ENCODE assay signal across 23 mouse cellular contexts in the genomic region with DNA sequence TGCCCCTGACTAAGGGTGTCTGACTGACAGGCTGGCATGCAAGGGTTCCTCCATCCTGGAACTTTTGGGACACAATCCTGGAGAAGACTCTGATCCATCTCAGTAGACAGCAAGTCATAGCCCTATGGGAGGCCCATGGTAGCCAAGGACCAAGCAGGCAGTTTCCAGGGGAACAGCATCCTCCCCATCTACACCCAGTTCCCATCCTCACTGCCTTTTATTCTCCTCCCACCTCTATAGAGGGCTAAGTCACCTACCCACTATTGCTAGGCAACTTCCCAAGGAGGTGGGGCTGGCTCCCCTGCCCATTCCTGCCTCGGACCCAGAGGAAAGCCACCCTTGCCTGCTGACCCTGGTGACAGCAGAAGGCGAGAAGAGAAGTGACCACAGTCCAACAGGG. TPM values are rescaled to one million over a fixed set of nuclear protein-coding genes. Genes with fewer than 3 reads are reported as not detected.
DNase-seq lines count a peak whose midpoint lies in the region; ATAC-seq and TF ChIP-seq lines count a peak whose summit lies in the region.
"Had no signal": no experiment of that assay in that cellular context is flagged by ENCODE, and none has a peak within 500 bp of the region (broad histone marks: within the 10 kb centered on the region; RNA-seq: fewer than 3 reads in every experiment).

No protein-coding gene starts in this region.

- ATAC-seq in heart, embryonic 12.5 days (ENCODE audit: insufficient number of reproducible peaks, low FRiP score): no peak
- no peak for ATAC-seq in lung, embryonic 14.5 days (ENCODE audit: insufficient read depth)
- ATAC-seq in limb, embryonic 13.5 days (ENCODE audit: low FRiP score, low read depth): no peak
- no peak for ATAC-seq in limb, embryonic 15.5 days (ENCODE audit: insufficient number of reproducible peaks, low FRiP score, low TSS enrichment, low read depth)
- ATAC-seq: CD4-positive, CD25-positive, alpha-beta regulatory T cell, adult 4 months; forebrain, embryonic 15.5 days had no signal

- H3K9me3 ChIP-seq in heart, embryonic 12.5 days (replicated peaks): no peaks in the 10 kb centered on the region
- H3K9me3 ChIP-seq in lung, embryonic 14.5 days (ENCODE audit: low read depth, low read length): no peaks in the 10 kb centered on the region
- H3K9me3 ChIP-seq in limb, embryonic 13.5 days: no peaks in the 10 kb centered on the region
- H3K9me3 ChIP-seq in limb, embryonic 15.5 days: no peaks in the 10 kb centered on the region
- H3K9me3 ChIP-seq: embryonic facial prominence, embryonic 12.5 days; embryonic facial prominence, embryonic 15.5 days; forebrain, embryonic 12.5 days; forebrain, embryonic 15.5 days; heart, embryonic 13.5 days; hindbrain, embryonic 12.5 days; hindbrain, embryonic 15.5 days had no signal

- intact Hi-C loops in heart, postnatal 25 days (cut with DNase I): no loop called here

- H3K4me3 ChIP-seq in heart, embryonic 12.5 days: no peak overlapping the region
- H3K4me3 ChIP-seq in lung, embryonic 14.5 days (ENCODE audit: low read depth, low read length): no peak overlapping the region
- H3K4me3 ChIP-seq in limb, embryonic 13.5 days: no peak overlapping the region
- no peak overlapping the region for H3K4me3 ChIP-seq in limb, embryonic 15.5 days
- H3K4me3 ChIP-seq: embryonic facial prominence, embryonic 12.5 days; embryonic facial prominence, embryonic 15.5 days; forebrain, embryonic 12.5 days; forebrain, embryonic 15.5 days; heart, embryonic 13.5 days; hindbrain, embryonic 12.5 days; hindbrain, embryonic 15.5 days had no signal

- H3K36me3 ChIP-seq in heart, embryonic 12.5 days: 0 out of 2 replicates have a peak, but pooled peaks cover 3% of the 10 kb centered on the region
- H3K36me3 ChIP-seq in lung, embryonic 14.5 days (ENCODE audit: insufficient read depth): no peaks in the 10 kb centered on the region
- 0 out of 2 replicates have a peak, but pooled peaks cover 9% of the 10 kb centered on the region for H3K36me3 ChIP-seq in limb, embryonic 13.5 days
- no peaks in the 10 kb centered on the region for H3K36me3 ChIP-seq in limb, embryonic 15.5 days
- H3K36me3 ChIP-seq: embryonic facial prominence, embryonic 12.5 days; embryonic facial prominence, embryonic 15.5 days; forebrain, embryonic 12.5 days; forebrain, embryonic 15.5 days; hindbrain, embryonic 12.5 days; hindbrain, embryonic 15.5 days had no signal

- no peaks in the 10 kb centered on the region for H3K27me3 ChIP-seq in heart, embryonic 12.5 days (replicated peaks)
- H3K27me3 ChIP-seq in lung, embryonic 14.5 days (ENCODE audit: insufficient read depth, low read length): no peaks in the 10 kb centered on the region
- H3K27me3 ChIP-seq in limb, embryonic 13.5 days: no peaks in the 10 kb centered on the region
- no peaks in the 10 kb centered on the region for H3K27me3 ChIP-seq in limb, embryonic 15.5 days
- H3K27me3 ChIP-seq: embryonic facial prominence, embryonic 12.5 days; embryonic facial prominence, embryonic 15.5 days; forebrain, embryonic 12.5 days; forebrain, embryonic 15.5 days; heart, embryonic 13.5 days; hindbrain, embryonic 12.5 days; hindbrain, embryonic 15.5 days had no signal

- no peak for DNase-seq in heart, postnatal 25 days (ENCODE audit: low spot score)
- no peak for DNase-seq in lung, embryonic 14.5 days
- no peak for DNase-seq in lung, adult 18-20 months
- DNase-seq: adrenal gland, adult 2 months; adrenal gland, postnatal 14 days; cerebellum, adult 11 months; cerebellum, adult 2 months; cerebellum, adult 9-11 months; cerebellum, postnatal 25 days; gastrocnemius, postnatal 25 days; heart, adult 18-20 months; heart, postnatal 14 days had no signal

- no peak overlapping the region; the same call in 1 of the 2 replicates for H3K27ac ChIP-seq in heart, embryonic 12.5 days (ENCODE audit: poor library complexity, severe bottlenecking)
- 0 out of 2 replicates have a peak overlapping the region, but pooled peaks have one; percentile 4 for H3K27ac ChIP-seq in lung, embryonic 14.5 days (ENCODE audit: low read depth)
- H3K27ac ChIP-seq in limb, embryonic 13.5 days: no peak overlapping the region
- peak overlapping the region; percentile 24; the same call in 1 of the 2 replicates for H3K27ac ChIP-seq in limb, embryonic 15.5 days
- H3K27ac ChIP-seq: embryonic facial prominence, embryonic 15.5 days; forebrain, embryonic 12.5 days; forebrain, embryonic 15.5 days; hindbrain, embryonic 12.5 days; hindbrain, embryonic 15.5 days had no signal

- no peak for TF ChIP-seq CTCF in lung, embryonic 14.5 days (IDR thresholded peaks at IDR 0.05; ENCODE audit: low read depth)

- 39% methylated on average over 2 of the region's 2 CpGs for WGBS in heart, embryonic 12.5 days
- 63% methylated on average over 2 of the region's 2 CpGs for WGBS in lung, embryonic 14.5 days
- WGBS in limb, embryonic 13.5 days: 54% methylated on average over 2 of the region's 2 CpGs
- WGBS in limb, embryonic 15.5 days: 63% methylated on average over 2 of the region's 2 CpGs

- H3K9ac ChIP-seq in heart, embryonic 12.5 days: peak overlapping the region; percentile 2; the same call in 1 of the 2 replicates
- no peak overlapping the region; the same call in 1 of the 2 replicates for H3K9ac ChIP-seq in lung, embryonic 14.5 days
- H3K9ac ChIP-seq in limb, embryonic 13.5 days: no peak overlapping the region
- no peak overlapping the region for H3K9ac ChIP-seq in limb, embryonic 15.5 days
- H3K9ac ChIP-seq: embryonic facial prominence, embryonic 12.5 days; embryonic facial prominence, embryonic 15.5 days; forebrain, embryonic 12.5 days; forebrain, embryonic 15.5 days; hindbrain, embryonic 12.5 days; hindbrain, embryonic 15.5 days had no signal

- H3K4me2 ChIP-seq in heart, embryonic 12.5 days: no peak overlapping the region
- H3K4me2 ChIP-seq in lung, embryonic 14.5 days: no peak overlapping the region
- peak overlapping the region; percentile 19; the same call in 1 of the 2 replicates for H3K4me2 ChIP-seq in limb, embryonic 13.5 days (replicated peaks)
- H3K4me2 ChIP-seq in limb, embryonic 15.5 days: no peak overlapping the region
- H3K4me2 ChIP-seq: embryonic facial prominence, embryonic 12.5 days; embryonic facial prominence, embryonic 15.5 days; forebrain, embryonic 12.5 days; forebrain, embryonic 15.5 days; heart, embryonic 13.5 days; hindbrain, embryonic 12.5 days; hindbrain, embryonic 15.5 days had no signal

- peaks cover 88% of the 10 kb centered on the region for H3K4me1 ChIP-seq in heart, embryonic 12.5 days (replicated peaks)
- peaks cover 39% of the 10 kb centered on the region for H3K4me1 ChIP-seq in lung, embryonic 14.5 days (ENCODE audit: insufficient read depth)
- peaks cover 79% of the 10 kb centered on the region for H3K4me1 ChIP-seq in limb, embryonic 13.5 days
- H3K4me1 ChIP-seq in limb, embryonic 15.5 days: peaks cover 76% of the 10 kb centered on the region
- H3K4me1 ChIP-seq: forebrain, embryonic 12.5 days had no signal

RNA-seq across cellular contexts. Expression of a gene that starts 8.2 kb away (rescaled TPM):
- polyA plus RNA-seq in heart, embryonic 12.5 days (2016; fragmentation: Nextera tagmentation; extraction: Ambion mirVana): 63.6 and 65.0 TPM in 2 replicates
- 10 to 100 TPM; 33.9 to 38.3 TPM for total RNA-seq in heart, postnatal 25 days (2021)
- polyA plus RNA-seq in lung, embryonic 14.5 days (2014; fragmentation: Nextera tagmentation; extraction: Ambion mirVana): 71.9 and 86.2 TPM in 2 replicates
- polyA plus RNA-seq in limb, embryonic 13.5 days (2015; fragmentation: Nextera tagmentation; extraction: Ambion mirVana): 31.7 and 35.2 TPM in 2 replicates
- polyA plus RNA-seq in limb, embryonic 15.5 days (2015; fragmentation: Nextera tagmentation; extraction: Ambion mirVana): 25.5 and 29.4 TPM in 2 replicates

Comparison
In these comparisons a context has a peak if more than half of its experiments do, and no peak if none do; other contexts are left out.
1. H3K27ac ChIP-seq: peak in lung, embryonic 14.5 days (single experiment) and limb, embryonic 15.5 days (single experiment); none in heart, embryonic 12.5 days (single experiment) and limb, embryonic 13.5 days (single experiment).